Mouse (Mus musculus) G1E (cell line): ENCODE data around the gene Ppp3cb. TPM values are rescaled to one million over a fixed set of nuclear protein-coding genes. Genes with fewer than 3 reads are reported as not detected.
"Not testable (repeated sequence)": the region's sequence is repeated elsewhere in the genome, so short reads cannot be mapped to it uniquely, and the experiment has no call there.

Experiments
- ATAC-seq: 2 replicates; pipeline ENCODE4 v1.8.0; 2016; ENCODE audit warnings: mild to moderate bottlenecking; ENCODE audit not compliant: insufficient number of reproducible peaks, poor library complexity, low FRiP score, severe bottlenecking; ENCODE audit errors: extremely low read depth
- DNase-seq: peaks from one replicate; pipeline ENCODE4 v3.0.0; 2012; ENCODE audit warnings: low spot score
- H3K27me3 ChIP-seq: 2 replicates; pipeline ENCODE4 v1.6.1; 2012; ENCODE audit warnings: mild to moderate bottlenecking, low read length, inconsistent platforms; ENCODE audit not compliant: insufficient read depth
- H3K36me3 ChIP-seq: replicated peaks from 2 replicates; pipeline ENCODE3; 2012; ENCODE audit warnings: mild to moderate bottlenecking, inconsistent platforms
- H3K4me1 ChIP-seq: 2 replicates; pipeline ENCODE4 v1.6.1; 2012; ENCODE audit warnings: low read depth, low read length, inconsistent platforms, mixed read lengths; ENCODE audit not compliant: insufficient read depth
- H3K4me3 ChIP-seq: 2 replicates; pipeline ENCODE4 v1.5.1; 2012; ENCODE audit warnings: low read depth, mild to moderate bottlenecking, inconsistent platforms, low read length, moderate library complexity, mixed read lengths
- H3K9me3 ChIP-seq: replicated peaks from 2 replicates; pipeline ENCODE4 v1.6.1; 2012; ENCODE audit warnings: inconsistent platforms
- CTCF ChIP-seq: IDR thresholded peaks from 2 replicates; pipeline ENCODE4 v1.5.1; 2012; ENCODE audit warnings: low read depth, low read length, inconsistent platforms, mixed read lengths
- GATA1 ChIP-seq: IDR thresholded peaks from 2 replicates; pipeline ENCODE4 v1.6.1; 2012; ENCODE audit warnings: borderline replicate concordance, low read length, inconsistent platforms, mixed read lengths
- GATA2 ChIP-seq: IDR thresholded peaks from 2 replicates; pipeline ENCODE4 v1.6.1; 2012; ENCODE audit warnings: low read depth, low read length, inconsistent platforms, borderline replicate concordance
- POLR2AphosphoS5 ChIP-seq: IDR thresholded peaks from 2 replicates; pipeline ENCODE4 v1.6.1; 2012; ENCODE audit warnings: low read depth, low read length, inconsistent platforms; ENCODE audit not compliant: insufficient replicate concordance
- TAL1 ChIP-seq: conservative IDR thresholded peaks from 2 replicates; pipeline ENCODE4 v1.6.1; 2012; ENCODE audit warnings: low read depth, low read length, inconsistent platforms, mixed read lengths
- polyA plus RNA-seq: library from polyadenylated mRNA; stranded (reverse); fragments of >175 nt; gene quantifications from 2 replicates; pipeline ENCODE4 v1.2.3, GENCODE M21; 2012
- total RNA-seq, 2 experiments: library from RNA; stranded (forward) in 1 of 2; stranded (reverse) in 1 of 2; fragments of 200-1000 nt in 1 of 2; fragments of >200 nt in 1 of 2; fragmentation: Nextera tagmentation in 1 of 2; gene quantifications; 2 replicates each; pipeline ENCODE4 v1.2.3; 2014 to 2017

Gene Ppp3cb
- 245 and 249 TPM in 2 replicates for total RNA-seq (2014; fragmentation: Nextera tagmentation)
- 64.2 and 68.9 TPM in 2 replicates for total RNA-seq (2017)
- polyA plus RNA-seq = 4.0 and 4.4 TPM in 2 replicates

DNA sequence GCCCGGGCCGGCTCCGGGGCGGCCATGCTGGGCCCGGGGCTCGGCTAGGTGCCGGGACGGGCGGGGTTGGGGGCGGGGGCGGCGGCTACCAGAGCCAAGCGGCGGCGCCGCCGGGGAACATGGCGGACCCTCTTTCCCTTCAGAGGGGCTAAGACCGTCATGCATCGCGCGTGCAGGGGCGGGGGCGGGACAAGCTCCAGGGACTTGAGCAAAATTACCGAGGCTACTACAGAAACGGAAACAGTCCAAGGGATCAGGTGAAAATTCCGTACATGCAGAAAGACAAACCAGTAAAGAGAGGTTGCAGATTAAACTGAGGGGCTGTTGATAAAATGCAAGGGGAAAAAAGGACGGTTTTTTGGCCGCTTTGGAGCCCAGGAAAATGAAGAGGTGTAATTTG, at the start of gene Ppp3cb:
TSS of gene Ppp3cb (minus strand) at position 159 of the 400 bp plus-strand sequence.
- Histone ChIP-seq H3K9me3 (no peaks in the 10 kb centered on the region), H3K4me3 (peak within 1 kb of the TSS; percentile 86), H3K36me3 (peaks cover 24% of the 10 kb centered on the region), H3K27me3 (no peaks in the 10 kb centered on the region), H3K4me1 (peaks cover 20% of the 10 kb centered on the region)
- DNase-seq = peak; percentile 75
- peak; percentile 74 for ATAC-seq
- TF ChIP-seq GATA2 (no peak), POLR2AphosphoS5 (no peak), CTCF (no peak), TAL1 (no peak), GATA1 (no peak)

DNA sequence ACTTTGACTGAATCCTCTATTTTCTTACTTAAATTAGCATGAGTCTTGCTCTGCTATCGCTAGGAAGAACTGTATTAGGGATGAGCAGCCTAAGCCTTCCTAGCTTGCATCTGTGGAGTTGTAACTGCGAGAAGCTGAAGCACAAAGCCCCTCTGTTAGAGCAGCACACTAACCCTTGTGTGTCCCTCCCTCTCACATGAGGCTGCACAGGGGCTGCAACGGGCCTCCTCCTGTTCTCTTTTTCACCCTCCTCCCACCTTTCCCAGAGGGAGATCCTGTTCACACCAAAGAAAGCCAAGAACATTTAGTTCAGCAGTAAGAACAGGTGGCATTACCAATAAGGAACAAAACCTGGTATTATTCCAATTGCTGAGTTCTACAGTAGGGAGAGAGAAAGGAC, 49.4 kb upstream of the Ppp3cb start:
- TF ChIP-seq TAL1 (no peak), CTCF (no peak), GATA2 (no peak), POLR2AphosphoS5 (no peak), GATA1 (no peak)
- DNase-seq (no peak), ATAC-seq (no peak)
- H3K36me3 ChIP-seq = no peaks in the 10 kb centered on the region
- no peaks in the 10 kb centered on the region for H3K27me3 ChIP-seq
- no peaks in the 10 kb centered on the region for H3K9me3 ChIP-seq
- H3K4me1 ChIP-seq = peaks cover 5% of the 10 kb centered on the region; the same call in 1 of the 2 replicates
- no peak overlapping the region for H3K4me3 ChIP-seq

DNA sequence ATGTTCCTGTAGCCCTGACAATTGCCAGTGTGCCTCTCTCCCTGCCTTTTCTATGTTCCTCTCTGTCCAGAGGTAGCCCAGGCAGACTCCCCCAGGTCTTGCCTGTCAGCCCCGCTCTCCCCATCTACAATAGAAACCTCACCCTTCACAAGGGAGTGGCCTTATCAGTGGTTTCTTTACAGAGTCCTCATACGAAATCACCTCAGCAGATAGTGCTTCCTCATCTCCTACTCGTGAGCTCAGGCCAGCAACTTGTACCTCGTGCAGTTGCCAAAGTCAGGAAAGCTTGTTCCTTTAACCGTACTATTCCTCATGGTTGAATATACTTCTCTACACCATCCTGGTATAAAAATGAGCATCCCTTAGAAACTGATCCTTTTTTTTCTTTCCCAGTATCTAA, 41.1 kb upstream of the Ppp3cb start:
- ATAC-seq = no peak
- H3K9me3 ChIP-seq = no peaks in the 10 kb centered on the region
- no peaks in the 10 kb centered on the region for H3K27me3 ChIP-seq
- no peak for DNase-seq
- no peak for TF ChIP-seq CTCF
- TF ChIP-seq GATA2 = no peak
- TF ChIP-seq TAL1 = no peak
- TF ChIP-seq GATA1 = no peak
- no peak for TF ChIP-seq POLR2AphosphoS5
- H3K4me3 ChIP-seq = no peak overlapping the region
- peaks cover 2% of the 10 kb centered on the region; the same call in 1 of the 2 replicates for H3K4me1 ChIP-seq
- peaks cover 3% of the 10 kb centered on the region for H3K36me3 ChIP-seq

DNA sequence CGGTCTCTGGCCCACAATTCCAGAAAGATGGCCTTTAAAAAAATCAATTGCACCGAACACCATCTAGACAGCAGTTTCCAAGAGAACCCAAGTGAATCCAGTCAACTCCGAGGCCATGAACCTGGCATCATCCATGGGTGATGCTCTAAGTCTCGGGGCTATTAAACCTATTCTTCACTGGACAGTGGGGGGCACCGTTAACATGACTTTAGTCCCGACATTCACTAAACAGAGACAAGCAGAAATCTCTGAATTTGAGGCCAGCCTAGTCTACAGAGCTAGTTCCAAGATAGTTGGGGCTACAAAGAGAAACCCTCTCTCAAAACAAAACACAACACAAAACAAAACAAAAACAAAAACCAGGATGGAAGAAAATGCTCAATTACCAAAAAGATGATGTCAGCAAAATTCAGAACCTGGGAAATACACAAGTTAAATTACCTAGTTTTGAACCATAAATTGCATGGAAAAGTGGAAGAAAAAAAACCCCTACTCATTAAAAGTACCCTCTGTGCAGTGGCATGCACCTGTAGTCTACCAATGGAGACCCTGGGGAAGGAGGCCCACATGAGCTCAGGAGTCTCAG, 32.5 kb upstream of the Ppp3cb start:
- H3K9me3 ChIP-seq = no peaks in the 10 kb centered on the region
- no peak for DNase-seq
- TF ChIP-seq GATA1 (no peak), POLR2AphosphoS5 (no peak), GATA2 (no peak), TAL1 (no peak), CTCF (no peak)
- H3K4me3 ChIP-seq = no peak overlapping the region
- H3K4me1 ChIP-seq = no peaks in the 10 kb centered on the region
- H3K36me3 ChIP-seq = peaks cover 4% of the 10 kb centered on the region
- no peaks in the 10 kb centered on the region for H3K27me3 ChIP-seq
- ATAC-seq = no peak

DNA sequence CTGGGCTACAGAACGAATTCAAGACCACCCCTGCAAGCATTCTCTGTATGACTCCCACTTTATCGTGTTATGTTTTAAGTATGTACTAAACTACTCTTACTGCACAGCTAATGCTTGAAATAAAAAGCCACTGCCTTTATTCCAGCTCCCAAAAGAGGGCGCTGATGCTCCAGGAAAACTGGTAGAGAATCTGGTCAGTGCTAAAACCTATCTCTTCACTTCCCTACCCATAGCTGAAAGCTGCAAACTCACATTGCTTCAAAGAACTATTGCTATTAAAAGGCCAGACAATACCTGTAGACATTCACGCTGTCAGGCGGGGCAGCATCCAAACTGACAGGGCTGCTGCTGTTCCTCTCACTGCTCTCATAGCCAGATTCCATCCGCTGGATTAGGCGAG, 29.8 kb upstream of the Ppp3cb start:
- no peak for ATAC-seq
- Histone ChIP-seq H3K9me3 (no peaks in the 10 kb centered on the region), H3K27me3 (no peaks in the 10 kb centered on the region), H3K4me1 (no peaks in the 10 kb centered on the region), H3K36me3 (peaks cover 6% of the 10 kb centered on the region), H3K4me3 (no peak overlapping the region)
- DNase-seq = peak; percentile 40
- no peak for TF ChIP-seq GATA1
- TF ChIP-seq POLR2AphosphoS5 = no peak
- no peak for TF ChIP-seq GATA2
- 0 out of 2 replicates have a peak, but pooled peaks have one; percentile 34 for TF ChIP-seq CTCF

DNA sequence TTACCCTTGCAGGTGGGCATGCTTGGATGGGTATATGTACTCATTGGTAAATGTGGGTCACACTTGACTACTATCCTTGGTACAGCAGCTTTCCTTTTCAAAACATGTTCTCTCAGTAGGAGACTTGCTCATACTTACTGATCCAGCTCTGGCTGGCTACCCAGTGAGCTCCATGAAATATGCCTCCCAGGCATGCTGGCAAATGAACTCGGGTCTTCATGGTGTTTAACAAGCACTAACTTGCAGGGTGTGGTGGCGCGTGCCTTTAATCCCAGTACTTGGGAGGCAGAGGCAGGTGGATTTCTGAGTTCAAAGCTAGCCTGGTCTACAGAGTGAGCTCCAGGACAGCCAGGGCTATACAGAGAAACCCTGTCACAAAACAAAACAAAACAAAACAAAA, 26.8 kb upstream of the Ppp3cb start:
- not testable (repeated sequence) for ATAC-seq, H3K4me3 ChIP-seq, DNase-seq, H3K4me1 ChIP-seq, H3K27me3 ChIP-seq, H3K36me3 ChIP-seq, H3K9me3 ChIP-seq

DNA sequence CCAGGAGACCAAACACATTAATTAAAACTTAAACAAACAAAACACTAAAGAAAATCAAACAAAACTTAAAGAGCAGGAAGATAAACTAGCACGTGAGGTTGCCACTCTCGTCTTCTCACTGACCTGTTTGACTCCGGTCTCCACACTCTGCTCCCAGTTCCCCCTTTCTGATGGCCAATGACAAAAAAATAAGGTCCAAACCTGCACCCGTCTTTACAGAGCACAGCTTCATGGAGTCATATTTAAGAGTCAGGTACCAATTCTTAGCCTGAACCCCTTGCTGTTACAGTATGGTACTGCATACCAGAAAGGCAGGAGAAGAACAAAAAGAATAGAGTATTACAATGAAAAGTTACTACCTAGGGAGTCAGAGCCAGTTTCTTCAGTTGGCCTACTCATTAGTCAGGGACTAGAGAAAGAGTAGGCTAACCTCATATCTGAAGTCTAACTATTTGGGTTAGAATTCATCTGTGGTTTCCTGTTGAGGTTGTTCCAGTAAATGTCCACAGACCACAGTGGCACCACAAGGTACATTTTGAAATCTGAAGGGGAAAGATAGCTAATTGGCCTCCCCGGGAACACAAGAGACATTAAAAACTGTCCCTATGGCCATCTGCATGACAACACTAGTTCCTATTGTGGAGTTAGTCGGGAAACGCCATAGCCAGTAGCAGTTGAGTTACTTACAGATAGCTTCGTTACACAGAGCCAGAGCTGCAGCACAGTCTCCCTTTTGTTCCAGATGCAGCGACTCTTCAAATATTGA, 19.1 kb upstream of the Ppp3cb start:
- no peaks in the 10 kb centered on the region for H3K27me3 ChIP-seq
- peaks cover 5% of the 10 kb centered on the region; the same call in 1 of the 2 replicates for H3K4me1 ChIP-seq
- H3K9me3 ChIP-seq = no peaks in the 10 kb centered on the region
- DNase-seq (no peak), ATAC-seq (no peak)
- H3K4me3 ChIP-seq = no peak overlapping the region
- peaks cover 15% of the 10 kb centered on the region for H3K36me3 ChIP-seq
- TF ChIP-seq GATA1 = no peak
- TF ChIP-seq TAL1 = no peak
- no peak for TF ChIP-seq GATA2
- TF ChIP-seq CTCF = no peak
- TF ChIP-seq POLR2AphosphoS5 = no peak
